Mouse (Mus musculus) embryonic facial prominence, embryonic 12.5 days (tissue): ENCODE results near the gene Ebf1. TPM values are rescaled to one million over a fixed set of nuclear protein-coding genes. Genes with fewer than 3 reads are reported as not detected.
A peak's percentile ranks its signal among the peaks of the same experiment; 100 is the strongest.

Source experiments
- ATAC-seq: fragments of 200-750 bp; cut with Nextera tagmentation; 2 replicates; pipeline ENCODE4 v1.8.0; 2017; ENCODE audit not compliant: insufficient number of reproducible peaks, insufficient read depth, low FRiP score, low TSS enrichment
- H3K27ac ChIP-seq: fragments of 300-500 bp; sonication (generic); 2 replicates; pipeline ENCODE4 v1.5.1; 2016; ENCODE audit warnings: mild to moderate bottlenecking
- H3K27me3 ChIP-seq: fragments of 300-500 bp; sonication (generic); 2 replicates; pipeline ENCODE4 v1.6.1; 2016; ENCODE audit warnings: mild to moderate bottlenecking, moderate library complexity
- H3K36me3 ChIP-seq: fragments of 300-500 bp; sonication (generic); 2 replicates; pipeline ENCODE4 v1.6.1; 2016; ENCODE audit warnings: mild to moderate bottlenecking
- H3K4me1 ChIP-seq: fragments of 300-500 bp; sonication (generic); 2 replicates; pipeline ENCODE4 v1.6.1; 2016
- H3K4me2 ChIP-seq: fragments of 300-500 bp; sonication (generic); replicated peaks from 2 replicates; pipeline ENCODE4 v1.6.1; 2016; ENCODE audit warnings: mild to moderate bottlenecking, moderate library complexity
- H3K4me3 ChIP-seq: fragments of 300-500 bp; sonication (generic); 2 replicates; pipeline ENCODE4 v1.5.1; 2016; ENCODE audit warnings: mild to moderate bottlenecking
- H3K9ac ChIP-seq: fragments of 300-500 bp; sonication (generic); 2 replicates; pipeline ENCODE4 v1.6.1; 2016; ENCODE audit warnings: mild to moderate bottlenecking, moderate library complexity
- H3K9me3 ChIP-seq: fragments of 300-500 bp; sonication (generic); 2 replicates; pipeline ENCODE4 v1.6.1; 2016; ENCODE audit warnings: mild to moderate bottlenecking, moderate library complexity
- WGBS: fragments of 180-500 bp; shearing (Covaris S2); methylation state at CpG from one replicate; pipeline ENCODE4 v1.1.7; 2016; 5-methylcytosine and 5-hydroxymethylcytosine counted together
- polyA plus RNA-seq: library from polyadenylated mRNA; unstranded; fragments of >200 nt; fragmentation: Nextera tagmentation; extraction: Ambion mirVana; gene quantifications from 2 replicates; pipeline ENCODE4 v1.2.1, GENCODE M21; 2016

Gene Ebf1
- polyA plus RNA-seq, 1 experiment from 2014 or later: 66.2 TPM

DNA sequence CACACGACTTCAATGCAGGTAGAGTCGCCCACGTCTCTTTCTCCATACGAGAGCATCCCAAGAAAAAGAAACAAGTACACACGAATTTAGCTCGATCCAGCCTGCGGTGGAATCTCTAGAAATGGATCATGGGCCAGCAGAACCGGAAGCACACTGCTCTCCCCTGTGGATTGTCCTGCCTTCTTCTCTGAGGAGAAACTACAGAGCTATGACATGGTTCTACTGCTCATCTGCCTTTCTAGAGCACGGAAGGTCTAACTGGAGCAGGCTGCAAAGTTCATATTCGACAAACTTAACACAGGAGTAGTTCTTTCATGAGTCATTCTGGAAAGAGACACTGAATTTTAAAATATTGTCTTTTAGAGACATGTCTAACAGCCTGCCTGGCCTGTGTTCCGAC lies 8.5 kb upstream of the Ebf1 start:
- Histone ChIP-seq H3K9ac (no peak overlapping the region), H3K4me3 (no peak overlapping the region), H3K36me3 (no peaks in the 10 kb centered on the region), H3K4me2 (no peak overlapping the region), H3K27ac (no peak overlapping the region), H3K9me3 (no peaks in the 10 kb centered on the region), H3K4me1 (peaks cover 16% of the 10 kb centered on the region; the same call in 1 of the 2 replicates), H3K27me3 (peaks cover 17% of the 10 kb centered on the region)
- ATAC-seq: no peak
- 86% methylated on average over 11 of the region's 11 CpGs for WGBS

DNA sequence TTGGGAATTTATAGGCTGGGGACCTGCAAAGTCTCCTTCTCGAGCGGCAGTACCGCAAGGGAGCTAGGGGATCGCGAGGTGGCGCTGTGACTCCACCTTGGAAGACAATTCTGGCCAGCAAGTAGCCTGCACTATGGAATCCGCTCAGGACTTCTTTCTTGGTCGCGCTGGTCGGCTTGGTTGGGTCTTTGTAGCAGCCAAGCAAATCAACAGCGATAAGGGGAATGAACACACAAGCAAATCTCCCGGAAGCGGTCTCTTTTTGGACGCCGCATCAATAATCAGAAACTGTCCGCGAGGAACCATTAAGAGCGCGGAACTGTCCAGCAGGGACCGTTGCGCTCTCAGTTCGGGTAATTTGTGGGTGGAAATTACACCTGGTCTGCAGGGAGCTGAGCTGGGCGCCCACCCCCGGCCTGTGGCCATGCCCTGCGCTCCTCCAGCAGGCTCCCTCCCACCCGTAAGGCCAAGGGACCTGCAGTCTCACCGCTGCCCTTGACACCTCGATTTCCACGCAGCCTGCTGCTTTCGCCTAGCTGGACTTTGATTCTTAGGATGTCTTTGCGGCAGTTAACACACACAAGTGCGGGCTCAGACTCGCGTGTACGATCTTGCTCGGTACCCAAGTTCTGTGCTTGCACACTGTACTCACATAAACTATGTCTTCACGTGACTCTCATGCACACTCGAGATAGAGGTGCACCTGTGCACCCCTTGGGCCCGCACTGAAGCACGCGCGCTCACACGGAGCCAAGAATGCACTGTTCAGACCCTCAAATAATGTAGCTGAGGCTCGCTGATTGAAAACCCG lies 5.9 kb upstream of the Ebf1 start:
- H3K4me1 ChIP-seq: peaks cover 21% of the 10 kb centered on the region; the same call in 1 of the 2 replicates
- peak overlapping the region; percentile 40 for H3K4me3 ChIP-seq
- H3K36me3 ChIP-seq: no peaks in the 10 kb centered on the region
- H3K27me3 ChIP-seq: peaks cover 31% of the 10 kb centered on the region
- WGBS: under 1% methylated on average over 45 of the region's 45 CpGs
- H3K9me3 ChIP-seq: no peaks in the 10 kb centered on the region
- H3K9ac ChIP-seq: peak overlapping the region; percentile 48; the same call in 1 of the 2 replicates
- ATAC-seq: peak; percentile 72; the same call in 1 of the 2 replicates
- peak overlapping the region; percentile 82 for H3K4me2 ChIP-seq
- peak overlapping the region; percentile 54; the same call in 1 of the 2 replicates for H3K27ac ChIP-seq

DNA sequence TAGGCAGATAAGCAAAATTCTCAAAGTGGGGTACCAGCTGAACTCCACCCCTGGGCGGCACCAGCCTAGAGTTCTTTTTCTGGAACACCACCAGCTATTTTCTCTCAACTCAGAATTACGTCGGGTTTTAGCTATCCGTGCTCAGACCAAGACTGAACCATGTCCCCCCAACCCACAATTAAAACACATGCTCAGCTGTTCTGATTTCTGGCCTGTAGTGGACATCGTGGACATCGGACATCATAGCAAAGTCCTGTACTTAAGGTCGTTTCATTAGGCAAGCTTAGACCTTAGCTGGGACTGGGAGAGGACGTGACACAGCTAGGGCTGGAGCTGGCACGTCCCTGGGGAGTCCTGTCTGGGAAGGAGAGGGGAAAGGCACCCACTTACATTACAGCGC lies 5.0 kb upstream of the Ebf1 start:
- no peak overlapping the region for H3K4me3 ChIP-seq
- H3K27me3 ChIP-seq: peaks cover 34% of the 10 kb centered on the region

DNA sequence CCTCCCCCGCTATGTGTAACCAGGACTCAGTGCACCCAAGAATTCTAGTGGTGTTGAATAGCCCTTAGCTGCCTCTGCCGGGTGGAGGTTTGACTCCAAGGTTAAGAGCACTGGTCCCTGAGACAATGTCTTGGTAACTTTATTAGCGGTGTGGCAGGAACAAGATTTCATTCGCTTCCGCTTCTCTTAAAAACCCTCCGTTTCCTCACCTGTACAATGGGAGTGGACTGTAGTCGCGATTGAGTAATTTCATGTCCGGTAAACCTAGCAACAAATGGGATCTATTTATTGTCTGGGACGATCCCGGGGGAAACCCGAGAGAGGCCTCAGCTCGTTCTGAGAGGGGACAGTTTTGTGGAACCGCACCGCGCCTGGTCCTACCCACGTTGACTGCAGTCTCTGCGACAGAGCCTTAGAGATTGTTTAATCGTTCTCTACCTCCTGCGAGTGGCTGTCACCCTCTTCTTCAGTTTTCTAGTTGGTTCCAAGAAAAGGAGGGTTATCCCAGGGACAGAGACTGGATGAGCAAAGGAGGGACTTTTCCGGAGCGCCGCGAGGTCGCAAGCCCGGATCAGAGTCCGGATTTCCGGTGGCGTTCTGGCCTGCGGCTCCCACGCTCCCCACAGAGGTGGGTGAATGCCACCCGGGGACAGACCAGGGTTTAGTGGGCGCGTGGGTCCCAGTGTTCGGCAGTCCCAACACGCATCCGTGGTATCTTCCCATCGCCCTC lies 4.3 kb upstream of the Ebf1 start:
- Histone ChIP-seq H3K9ac (peak overlapping the region; percentile 50), H3K4me1 (peaks cover 26% of the 10 kb centered on the region; the same call in 1 of the 2 replicates), H3K9me3 (no peaks in the 10 kb centered on the region), H3K36me3 (no peaks in the 10 kb centered on the region), H3K27me3 (peaks cover 34% of the 10 kb centered on the region), H3K27ac (no peak overlapping the region), H3K4me3 (peak overlapping the region; percentile 31), H3K4me2 (peak overlapping the region; percentile 82)
- ATAC-seq: no peak
- WGBS: 1% methylated on average over 38 of the region's 38 CpGs

More for the DNA sequence above, 5.0 kb upstream of the Ebf1 start:
- no peak for ATAC-seq
- Histone ChIP-seq H3K36me3 (no peaks in the 10 kb centered on the region), H3K4me1 (peaks cover 26% of the 10 kb centered on the region; the same call in 1 of the 2 replicates), H3K4me2 (peak overlapping the region; percentile 82), H3K27ac (no peak overlapping the region), H3K9ac (no peak overlapping the region; the same call in 1 of the 2 replicates), H3K9me3 (no peaks in the 10 kb centered on the region)
- 6% methylated on average over 10 of the region's 10 CpGs for WGBS

DNA sequence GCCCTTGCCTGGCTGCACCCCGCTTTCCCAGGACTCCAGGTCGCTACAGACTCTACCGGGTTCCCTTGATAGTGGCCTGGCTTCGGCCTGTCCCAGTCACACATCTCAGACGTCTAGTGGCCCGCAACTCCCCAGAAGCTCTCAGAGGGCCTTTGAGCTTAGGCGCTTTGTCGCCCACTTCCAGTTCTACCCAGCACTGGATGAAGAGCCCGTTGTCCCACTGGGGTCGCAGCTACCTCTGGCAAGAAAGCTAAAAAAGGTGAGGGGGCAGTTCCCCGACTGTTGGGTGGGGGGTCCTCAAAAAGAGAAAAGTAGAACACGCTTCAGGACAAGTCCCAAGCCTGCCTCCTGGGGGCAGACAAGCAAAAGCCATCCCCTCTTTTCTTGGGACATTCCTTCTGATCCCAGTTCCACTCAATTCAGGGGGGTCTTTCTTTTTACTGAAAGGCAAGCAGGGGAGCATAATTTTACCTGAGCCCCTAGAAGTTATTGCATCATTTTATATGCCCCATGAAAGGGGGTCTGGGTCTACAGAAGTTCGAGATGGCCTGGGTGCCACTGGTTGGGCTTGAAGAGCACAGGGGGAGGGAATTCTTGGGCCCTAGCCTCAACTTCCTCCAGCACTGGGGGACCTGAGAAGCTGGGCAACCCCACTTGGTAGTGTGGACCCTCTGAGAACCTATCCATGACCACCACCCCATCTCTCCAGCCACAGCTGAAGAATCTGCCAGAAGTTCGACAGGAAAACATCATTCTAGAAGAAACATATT lies 3.5 kb upstream of the Ebf1 start:
- Histone ChIP-seq H3K4me1 (peaks cover 26% of the 10 kb centered on the region; the same call in 1 of the 2 replicates), H3K27me3 (peaks cover 34% of the 10 kb centered on the region), H3K4me2 (peak overlapping the region; percentile 82), H3K9ac (peak overlapping the region; percentile 50), H3K4me3 (peak overlapping the region; percentile 31), H3K36me3 (no peaks in the 10 kb centered on the region), H3K27ac (no peak overlapping the region), H3K9me3 (no peaks in the 10 kb centered on the region)
- ATAC-seq: no peak
- 9% methylated on average over 14 of the region's 14 CpGs for WGBS

DNA sequence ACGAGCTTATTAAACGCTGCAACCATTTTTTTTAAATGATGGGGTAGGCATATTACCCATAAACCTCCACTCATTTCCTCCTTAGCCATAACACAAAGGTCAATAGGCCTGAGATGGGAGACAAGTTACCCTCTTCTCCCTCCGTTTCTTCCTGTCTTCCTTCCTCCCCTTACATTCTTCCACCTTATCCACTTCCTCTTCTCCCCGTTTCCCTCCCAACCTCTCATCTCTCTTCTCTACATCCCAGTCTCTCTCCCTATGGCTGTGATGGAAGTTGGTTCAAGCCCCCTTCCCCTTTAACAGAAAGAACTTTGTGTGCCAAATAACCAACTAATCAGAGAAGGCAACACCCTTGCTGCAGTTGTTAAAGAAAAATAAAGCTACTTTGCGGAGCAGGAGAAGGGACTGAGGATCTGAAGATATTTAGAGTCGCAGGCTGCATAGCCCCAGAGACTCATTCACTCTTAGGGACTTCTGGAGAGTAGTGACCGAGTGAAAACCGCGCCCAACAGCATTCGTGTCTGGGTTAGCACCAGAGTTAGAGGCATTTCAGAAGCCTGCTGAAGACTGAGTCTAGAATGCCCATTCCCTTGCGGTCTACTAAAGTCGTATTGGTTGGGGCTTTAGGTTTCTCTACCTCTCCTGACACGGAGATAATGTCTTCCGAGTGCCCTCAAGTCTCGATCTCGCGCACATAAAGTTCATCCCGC lies 884 bp upstream of the Ebf1 start:
- ATAC-seq: no peak
- WGBS: 7% methylated on average over 18 of the region's 18 CpGs
- H3K27me3 ChIP-seq: peaks cover 47% of the 10 kb centered on the region
- H3K4me2 ChIP-seq: peak overlapping the region; percentile 87
- no peaks in the 10 kb centered on the region for H3K36me3 ChIP-seq
- peaks cover 43% of the 10 kb centered on the region for H3K4me1 ChIP-seq
- no peaks in the 10 kb centered on the region for H3K9me3 ChIP-seq
- H3K4me3 ChIP-seq: peak overlapping the region; percentile 64
- peak overlapping the region; percentile 82 for H3K27ac ChIP-seq
- H3K9ac ChIP-seq: peak overlapping the region; percentile 60

DNA sequence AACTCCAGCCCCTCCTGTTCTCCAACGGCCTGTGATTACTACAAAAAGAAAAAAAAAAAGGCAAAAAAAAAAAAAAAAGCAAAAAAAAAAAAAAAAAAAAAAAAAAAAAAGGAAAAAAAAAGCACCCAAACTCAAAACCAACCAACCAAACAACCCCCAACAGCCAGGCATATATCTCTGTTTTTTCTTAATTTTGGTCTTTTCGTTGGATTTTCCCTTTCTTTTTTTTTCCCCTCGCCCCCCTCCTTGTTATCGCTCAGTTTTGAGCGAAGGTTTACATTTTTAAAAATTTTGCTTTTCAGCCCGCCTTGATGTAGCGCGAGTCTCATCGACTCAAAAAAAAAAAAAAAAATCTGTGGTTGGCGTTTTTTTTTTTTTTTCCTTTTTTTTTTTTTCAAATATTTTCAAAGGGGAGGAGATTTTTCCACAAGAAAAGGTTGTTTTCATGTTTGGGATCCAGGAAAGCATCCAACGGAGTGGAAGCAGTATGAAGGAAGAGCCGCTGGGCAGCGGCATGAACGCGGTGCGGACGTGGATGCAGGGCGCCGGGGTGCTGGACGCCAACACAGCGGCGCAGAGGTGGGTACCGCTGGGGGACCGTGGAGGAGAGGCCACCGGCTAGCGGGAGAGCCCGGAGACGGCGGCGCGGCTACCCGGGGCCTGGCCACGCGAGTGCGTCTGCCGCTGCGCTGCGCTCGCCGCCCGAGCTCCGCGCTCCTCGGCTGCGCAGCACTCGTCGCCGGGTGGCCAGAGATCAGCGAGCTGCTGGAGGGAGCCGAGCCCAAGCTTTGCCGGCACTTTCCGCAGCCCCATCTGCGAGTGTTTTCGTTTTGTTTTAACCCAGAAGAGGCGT lies 843 bp downstream of the Ebf1 start:
- WGBS: under 1% methylated on average over 55 of the region's 55 CpGs
- peaks cover 45% of the 10 kb centered on the region for H3K27me3 ChIP-seq
- ATAC-seq: no peak
- peaks cover 5% of the 10 kb centered on the region; the same call in 1 of the 2 replicates for H3K36me3 ChIP-seq
- H3K9ac ChIP-seq: peak overlapping the region; percentile 91
- no peaks in the 10 kb centered on the region for H3K9me3 ChIP-seq
- peak overlapping the region; percentile 64 for H3K4me3 ChIP-seq
- H3K27ac ChIP-seq: peak overlapping the region; percentile 96
- H3K4me2 ChIP-seq: peak overlapping the region; percentile 87
- peaks cover 42% of the 10 kb centered on the region for H3K4me1 ChIP-seq

DNA sequence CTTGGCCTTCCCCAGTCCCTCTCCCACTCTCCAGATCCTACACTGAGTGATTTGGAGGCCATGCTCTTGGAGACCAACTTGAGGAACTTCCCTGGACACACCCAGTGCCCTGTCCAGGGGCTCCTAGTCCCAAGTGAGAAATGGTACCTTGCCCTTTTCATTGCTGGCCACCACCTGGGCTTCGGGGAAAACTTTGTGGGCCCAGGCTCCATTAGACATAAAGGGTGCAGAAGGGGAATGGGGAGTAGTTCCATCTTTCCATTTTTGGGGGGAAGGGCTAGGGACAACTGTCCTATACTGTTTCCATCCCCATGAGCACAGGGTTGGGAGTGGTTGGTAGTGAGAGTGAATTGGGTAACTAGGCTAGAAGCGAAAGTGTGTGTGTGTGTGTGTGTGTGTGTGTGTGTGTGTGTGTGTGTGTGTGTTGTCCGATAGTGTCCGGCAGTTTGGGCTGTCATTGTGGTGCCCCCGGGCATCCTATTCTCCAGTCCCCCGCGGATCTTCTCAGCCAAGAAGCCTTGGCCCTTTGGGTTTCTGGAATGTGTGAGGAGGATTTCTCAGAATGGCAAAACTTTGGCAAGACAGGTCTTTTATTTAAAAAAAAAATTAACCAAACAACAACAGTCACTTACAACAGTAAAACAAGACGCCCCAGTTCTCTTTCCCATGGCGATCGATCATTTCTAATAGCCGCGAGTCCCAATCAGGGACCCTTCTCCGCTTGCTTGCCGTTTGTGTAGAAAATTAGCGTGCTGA lies 2.2 kb downstream of the Ebf1 start:
- WGBS: under 1% methylated on average over 15 of the region's 15 CpGs
- peak overlapping the region; percentile 70 for H3K27ac ChIP-seq

DNA sequence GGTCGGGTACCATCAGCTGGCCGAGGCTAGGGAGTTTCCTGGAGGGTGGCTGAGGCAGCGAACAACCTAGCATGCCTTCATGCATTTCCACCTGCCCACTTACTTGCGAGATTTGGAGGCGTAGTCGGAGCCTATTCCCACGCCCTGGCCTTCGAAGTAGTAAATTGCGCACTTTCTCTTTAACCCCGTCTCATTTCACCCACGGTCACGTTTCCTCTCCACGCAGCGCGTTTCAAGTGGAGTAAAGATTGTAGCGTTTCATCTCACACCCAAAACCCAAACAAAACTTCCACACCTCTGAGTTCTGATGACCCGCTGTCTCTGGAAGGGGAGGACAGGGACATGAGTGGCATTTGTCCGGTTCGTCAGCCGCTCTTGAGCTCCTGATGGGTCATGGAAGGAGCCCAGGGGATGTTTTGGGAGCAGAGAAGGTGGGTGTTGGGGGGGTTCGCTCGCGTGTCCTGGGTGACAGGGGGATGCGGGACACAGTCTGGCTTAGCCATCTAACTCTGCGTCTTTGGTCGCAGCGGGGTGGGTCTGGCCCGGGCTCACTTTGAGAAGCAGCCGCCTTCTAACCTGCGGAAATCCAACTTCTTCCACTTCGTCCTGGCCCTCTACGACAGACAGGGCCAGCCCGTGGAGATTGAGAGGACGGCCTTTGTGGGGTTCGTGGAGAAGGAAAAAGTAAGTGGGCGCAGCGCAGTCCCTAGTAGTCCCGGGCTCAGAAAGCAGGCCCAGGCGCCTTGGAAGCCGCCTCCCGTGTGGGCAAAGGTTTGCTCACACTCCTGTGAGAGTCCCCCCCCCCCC lies 3.0 kb downstream of the Ebf1 start:
- Histone ChIP-seq H3K4me3 (peak overlapping the region; percentile 64), H3K9me3 (no peaks in the 10 kb centered on the region), H3K27me3 (peaks cover 37% of the 10 kb centered on the region), H3K9ac (peak overlapping the region; percentile 67), H3K27ac (peak overlapping the region; percentile 70), H3K36me3 (peaks cover 5% of the 10 kb centered on the region; the same call in 1 of the 2 replicates), H3K4me2 (peak overlapping the region; percentile 87), H3K4me1 (peaks cover 36% of the 10 kb centered on the region)
- 4% methylated on average over 41 of the region's 41 CpGs for WGBS
- ATAC-seq: no peak

More for the DNA sequence above, 2.2 kb downstream of the Ebf1 start:
- H3K4me1 ChIP-seq: peaks cover 32% of the 10 kb centered on the region
- peaks cover 5% of the 10 kb centered on the region; the same call in 1 of the 2 replicates for H3K36me3 ChIP-seq
- H3K4me2 ChIP-seq: peak overlapping the region; percentile 87
- H3K9me3 ChIP-seq: no peaks in the 10 kb centered on the region
- H3K27me3 ChIP-seq: peaks cover 37% of the 10 kb centered on the region
- H3K4me3 ChIP-seq: peak overlapping the region; percentile 64
- H3K9ac ChIP-seq: peak overlapping the region; percentile 67
- ATAC-seq: no peak
